Mouse (Mus musculus) C2C12 (cell line): ENCODE measurements around the gene Prkar1a.

Source experiments
- CEBPB ChIP-seq: IDR thresholded peaks from one replicate; pipeline ENCODE4 v1.6.1; 2011; ENCODE audit warnings: low read depth, mild to moderate bottlenecking, control low read depth, moderate library complexity
- CTCF ChIP-seq: IDR thresholded peaks from one replicate; pipeline ENCODE4 v1.5.1; 2011; ENCODE audit not compliant: control insufficient read depth, insufficient read depth, insufficient read length
- FOSL1 ChIP-seq: IDR thresholded peaks from one replicate; pipeline ENCODE4 v1.8.0; 2011; ENCODE audit warnings: mild to moderate bottlenecking, low read length; ENCODE audit not compliant: poor library complexity, insufficient read depth, severe bottlenecking
- MAX ChIP-seq: IDR thresholded peaks from one replicate; pipeline ENCODE4 v1.6.1; 2011; ENCODE audit warnings: mild to moderate bottlenecking, control low read depth
- MYOG ChIP-seq: IDR thresholded peaks from one replicate; pipeline ENCODE4 v1.6.1; 2011; ENCODE audit not compliant: control insufficient read depth, insufficient read length; ENCODE audit errors: extremely low read depth
- USF1 ChIP-seq: IDR thresholded peaks from one replicate; pipeline ENCODE4 v1.6.1; 2011; ENCODE audit warnings: low read depth, mild to moderate bottlenecking, control low read depth, moderate library complexity

DNA sequence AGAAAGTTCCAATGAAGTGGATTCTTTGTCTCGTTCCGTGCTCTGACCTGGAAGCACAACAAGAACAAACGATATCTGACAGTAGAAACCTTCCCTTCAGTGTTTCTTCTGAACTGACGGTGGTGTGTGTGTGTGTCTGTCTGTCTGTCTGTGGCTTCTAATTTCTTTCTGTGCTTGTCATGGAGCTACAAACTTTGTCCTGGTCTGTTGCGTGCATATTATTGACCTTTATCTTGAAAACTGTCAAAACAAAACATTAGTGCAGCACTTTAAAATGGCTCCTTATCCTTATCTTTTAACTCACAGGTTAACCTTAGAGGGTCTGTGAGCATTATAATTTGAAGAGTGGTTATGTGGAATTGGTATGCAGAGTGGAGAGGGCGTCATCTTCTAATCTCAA lies 3.3 kb downstream of the Prkar1a start:
- TF ChIP-seq CTCF (no peak), MAX (no peak), USF1 (no peak), CEBPB (no peak), MYOG (no peak), FOSL1 (no peak)
